Mouse (Mus musculus) gastrocnemius, postnatal 25 days (tissue): ENCODE results near the gene Zfp697. TPM values are rescaled to one million over a fixed set of nuclear protein-coding genes. Genes with fewer than 3 reads are reported as not detected.
A peak's percentile ranks its signal among the peaks of the same experiment; 100 is the strongest.
"Not testable (repeated sequence)": the region's sequence is repeated elsewhere in the genome, so short reads cannot be mapped to it uniquely, and the experiment has no call there.

Source experiments
- DNase-seq: peaks from one replicate; pipeline ENCODE4 v3.0.0; 2022
- total RNA-seq, 2 experiments: library from RNA; stranded (reverse); gene quantifications; 1 replicate in 1 of 2; 2 replicates in 1 of 2; pipeline ENCODE4 v1.2.3; 2021

The Zfp697 gene
- total RNA-seq, 2 experiments from 2014 or later, result 0.88 to 1.0 TPM

DNA sequence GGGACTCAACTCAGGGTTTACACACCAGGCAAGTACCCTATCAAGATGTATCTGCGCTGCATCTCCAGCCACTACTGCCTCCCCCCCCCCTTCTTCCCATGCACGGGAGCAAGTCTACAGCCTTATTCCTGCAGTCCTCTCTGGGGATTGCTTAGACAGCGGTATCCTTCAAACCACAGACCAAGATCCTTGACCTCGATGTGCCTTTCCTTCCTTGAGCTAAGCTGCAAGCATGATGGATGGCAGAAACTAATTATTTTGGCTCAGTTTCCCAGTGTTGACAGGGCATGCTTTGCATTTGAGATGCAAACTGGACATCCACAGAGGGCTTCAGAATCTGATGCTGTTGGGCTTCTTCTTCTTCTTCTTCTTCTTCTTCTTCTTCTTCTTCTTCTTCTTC is 40.7 kb downstream of the Zfp697 start:
- DNase-seq, result no peak

- no peak for DNase-seq
These were observed 44.5 kb downstream of the Zfp697 start for GRCm38 (mm10) chr3:98426749-98427148.

- no peak for DNase-seq
These were observed 45.0 kb downstream of the Zfp697 start for GRCm38 (mm10) chr3:98427260-98427599.

DNA sequence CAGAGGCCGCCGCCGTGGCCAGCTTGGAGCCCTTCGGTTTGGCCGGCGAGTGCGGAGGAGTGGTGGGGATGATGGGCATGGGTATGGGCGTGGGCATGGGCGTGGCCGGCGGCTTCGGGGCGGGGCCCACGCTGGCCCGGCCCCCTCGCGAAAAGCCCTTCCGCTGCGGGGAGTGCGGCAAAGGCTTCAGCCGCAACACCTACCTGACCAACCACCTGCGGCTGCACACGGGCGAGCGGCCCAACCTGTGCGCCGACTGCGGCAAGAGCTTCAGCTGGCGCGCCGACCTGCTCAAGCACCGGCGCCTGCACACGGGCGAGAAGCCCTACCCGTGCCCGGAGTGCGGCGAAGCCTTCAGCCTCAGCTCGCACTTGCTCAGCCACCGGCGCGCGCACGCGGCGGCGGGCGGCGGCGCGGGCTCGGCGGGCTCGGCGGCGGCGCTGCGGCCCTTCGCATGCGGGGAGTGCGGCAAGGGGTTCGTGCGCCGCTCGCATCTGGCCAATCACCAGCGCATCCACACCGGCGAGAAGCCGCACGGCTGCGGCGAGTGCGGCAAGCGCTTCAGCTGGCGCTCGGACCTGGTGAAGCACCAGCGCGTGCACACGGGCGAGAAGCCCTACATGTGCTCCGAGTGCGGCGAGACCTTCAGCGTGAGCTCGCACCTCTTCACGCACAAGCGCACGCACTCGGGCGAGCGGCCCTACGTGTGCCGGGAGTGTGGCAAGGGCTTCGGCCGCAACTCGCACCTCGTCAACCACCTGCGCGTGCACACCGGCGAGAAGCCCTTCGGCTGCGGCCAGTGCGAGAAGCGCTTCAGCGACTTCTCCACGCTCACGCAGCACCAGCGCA is 45.6 kb downstream of the Zfp697 start:
- peak; percentile 80 for DNase-seq

GRCm38 (mm10) chr3:98428449-98428775 is 46.2 kb downstream of the Zfp697 start:
- DNase-seq, result no peak

GRCm38 (mm10) chr3:98428928-98429525 is 46.8 kb downstream of the Zfp697 start:
- no peak for DNase-seq

- DNase-seq, result no peak
These were observed 52.0 kb downstream of the Zfp697 start for GRCm38 (mm10) chr3:98434088-98434816.

DNA sequence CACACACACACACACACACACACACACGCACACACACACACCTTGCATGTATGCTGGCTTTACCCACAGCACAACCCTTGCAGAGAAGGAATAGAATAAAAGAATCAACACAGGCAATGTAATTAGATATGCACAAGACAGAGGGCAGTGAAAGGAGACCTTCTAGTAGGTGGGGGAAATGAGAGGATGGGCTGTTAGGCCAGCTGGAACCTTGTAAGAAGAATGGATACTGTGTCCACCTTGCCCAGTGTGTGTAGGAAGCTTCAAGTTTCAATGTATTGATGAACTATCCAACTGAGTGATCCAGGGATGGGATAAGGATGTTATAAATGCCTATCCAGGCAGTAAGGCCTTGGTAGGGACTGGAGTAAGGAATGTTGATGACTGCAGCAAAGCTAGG is 52.8 kb downstream of the Zfp697 start:
- no peak for DNase-seq

DNA sequence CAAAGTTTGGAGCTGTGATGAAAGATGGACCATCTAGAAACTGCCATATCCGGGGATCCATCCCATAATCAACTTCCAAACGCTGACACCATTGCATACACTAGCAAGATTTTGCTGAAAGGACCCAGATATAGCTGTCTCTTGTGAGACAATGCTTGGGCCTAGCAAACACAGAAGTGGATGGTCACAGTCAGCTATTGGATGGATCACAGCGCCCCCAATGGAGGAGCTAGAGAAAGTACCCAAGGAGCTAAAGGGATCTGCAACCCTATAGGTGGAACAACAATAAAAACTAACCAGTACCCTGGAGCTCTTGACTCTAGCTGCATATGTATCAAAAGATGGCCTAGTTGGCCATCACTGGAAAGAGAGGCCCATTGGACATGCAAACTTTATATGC is 60.0 kb downstream of the Zfp697 start:
- not testable (repeated sequence) for DNase-seq

GRCm38 (mm10) chr3:98443149-98443779 is 61.0 kb downstream of the Zfp697 start:
- not testable (repeated sequence) for DNase-seq

GRCm38 (mm10) chr3:98443924-98444323 is 61.7 kb downstream of the Zfp697 start:
- DNase-seq, result not testable (repeated sequence)

DNA sequence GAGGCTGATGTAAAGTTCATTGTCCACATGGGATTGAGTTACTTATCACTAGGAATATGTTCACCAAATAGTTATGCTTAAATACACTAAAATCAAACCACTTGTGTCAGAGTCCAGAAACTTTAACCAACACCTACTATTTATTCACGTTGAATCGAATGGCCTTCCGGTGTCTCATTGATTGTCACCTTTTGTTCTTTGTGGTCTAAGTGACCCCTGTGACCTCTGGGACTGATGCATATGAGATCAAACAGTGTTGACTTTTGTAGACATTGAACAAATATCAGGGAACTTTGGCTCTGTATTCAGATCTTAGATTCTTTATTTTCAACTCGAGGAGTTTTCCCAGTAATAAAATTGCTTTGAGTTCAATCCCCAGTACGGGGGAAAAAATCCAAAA is 71.5 kb downstream of the Zfp697 start:
- DNase-seq, result not testable (repeated sequence)

- not testable (repeated sequence) for DNase-seq
These were observed 74.8 kb downstream of the Zfp697 start, which contains the start of gene Gm4450 for GRCm38 (mm10) chr3:98457026-98457425. TSS of gene Gm4450 (minus strand) at chr3:98457126.

DNA sequence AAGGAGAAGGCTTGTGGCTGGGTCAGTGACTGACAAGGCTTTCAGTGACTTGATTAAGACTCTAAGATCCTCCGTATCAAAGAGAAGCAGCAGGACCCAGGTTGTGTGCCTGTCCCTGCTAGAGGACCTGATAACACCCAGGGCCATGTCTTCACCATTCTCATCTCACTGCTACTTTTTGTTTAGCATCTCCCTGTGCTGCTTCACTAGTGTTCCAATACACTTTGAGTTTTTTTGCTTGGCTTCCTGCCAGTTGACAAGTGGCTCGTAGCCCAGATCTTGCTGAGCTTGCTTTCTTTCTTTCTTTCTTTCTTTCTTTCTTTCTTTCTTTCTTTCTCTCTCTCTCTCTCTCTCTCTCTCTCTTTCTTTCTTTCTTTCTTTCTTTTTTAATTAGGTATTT is 87.1 kb downstream of the Zfp697 start:
- not testable (repeated sequence) for DNase-seq

DNA sequence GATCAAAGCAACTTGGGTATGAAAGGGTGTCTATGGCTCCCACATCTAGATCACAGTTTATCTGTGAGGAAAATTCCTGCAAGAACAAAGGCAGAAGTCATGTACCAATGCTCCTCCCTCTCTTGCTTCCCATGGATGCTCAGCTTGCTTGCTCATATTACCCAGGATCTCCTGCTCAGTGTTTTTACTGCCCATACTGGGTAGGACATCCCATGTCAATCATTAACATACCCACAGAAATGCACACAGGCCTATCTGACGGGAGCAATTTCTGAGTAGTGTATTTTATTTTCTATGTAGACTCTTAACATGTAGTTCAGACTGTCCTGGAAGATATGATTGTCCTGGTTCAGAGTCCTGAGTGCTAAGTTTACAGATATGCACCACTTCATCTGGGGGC is 88.8 kb downstream of the Zfp697 start:
- not testable (repeated sequence) for DNase-seq

DNA sequence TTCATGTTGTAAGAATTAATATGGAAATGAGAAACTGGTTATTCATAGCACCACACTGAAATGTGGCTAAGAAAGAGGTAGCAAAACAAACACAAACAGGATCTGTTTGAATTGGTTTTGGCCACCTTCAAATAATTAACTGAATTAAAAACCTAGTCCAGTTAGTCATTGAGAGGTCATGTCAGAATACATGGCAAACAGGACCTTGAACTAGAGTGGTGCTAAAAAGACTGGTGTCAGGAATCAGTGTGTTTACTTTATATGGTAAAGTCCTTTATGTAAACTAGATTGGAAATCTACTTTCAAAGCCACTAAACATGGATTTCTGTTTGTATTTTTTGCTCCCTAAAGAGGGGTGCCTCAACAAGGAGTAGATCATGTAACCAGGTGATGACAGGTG is 89.2 kb downstream of the Zfp697 start:
- DNase-seq, result not testable (repeated sequence)

DNA sequence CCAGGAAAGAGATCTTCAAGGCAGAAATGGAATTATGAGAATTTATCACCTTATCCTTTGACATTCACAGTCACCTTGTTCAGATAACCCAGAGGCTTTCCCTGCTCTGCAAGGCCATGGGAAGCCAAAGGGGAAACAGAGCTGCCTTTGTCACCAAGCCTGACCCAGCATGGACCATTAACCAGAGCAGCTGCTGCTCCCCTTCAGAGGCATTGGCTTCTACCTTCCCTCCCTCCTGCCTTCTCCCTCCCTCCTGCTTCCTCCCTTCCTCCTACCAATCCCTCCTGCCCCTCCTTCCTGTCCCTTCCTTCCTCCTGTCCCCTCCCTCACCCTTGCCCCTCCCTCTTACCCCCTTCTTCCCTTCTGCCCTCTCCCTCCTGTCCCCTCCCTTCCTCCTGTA is 111.9 kb downstream of the Zfp697 start:
- DNase-seq, result not testable (repeated sequence)

GRCm38 (mm10) chr3:98495055-98495454 is 112.8 kb downstream of the Zfp697 start:
- not testable (repeated sequence) for DNase-seq

DNA sequence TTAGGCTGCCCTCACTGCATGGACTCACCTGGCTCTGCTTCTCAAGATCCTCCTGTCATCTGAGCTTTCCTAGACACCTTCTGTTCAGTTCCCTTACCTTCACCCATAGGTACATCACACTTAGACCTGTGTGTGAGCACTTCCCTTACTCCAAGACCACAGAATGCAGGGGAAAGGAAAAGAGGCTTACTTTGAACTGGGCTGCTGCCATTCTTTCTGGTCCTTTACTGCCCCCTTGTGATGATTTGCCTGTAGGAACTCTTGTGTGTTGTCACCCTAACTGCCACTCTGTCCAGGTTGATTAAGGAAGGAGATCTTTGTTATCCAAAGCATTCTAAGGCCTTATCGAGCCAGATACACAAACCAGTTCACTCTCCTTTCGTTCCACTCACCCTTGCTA is 114.5 kb downstream of the Zfp697 start:
- DNase-seq, result not testable (repeated sequence)

- DNase-seq, result not testable (repeated sequence)
These were observed 115.1 kb downstream of the Zfp697 start for GRCm38 (mm10) chr3:98497401-98497800.

- DNase-seq, result not testable (repeated sequence)
These were observed 125.0 kb downstream of the Zfp697 start for GRCm38 (mm10) chr3:98507229-98507628.

DNA sequence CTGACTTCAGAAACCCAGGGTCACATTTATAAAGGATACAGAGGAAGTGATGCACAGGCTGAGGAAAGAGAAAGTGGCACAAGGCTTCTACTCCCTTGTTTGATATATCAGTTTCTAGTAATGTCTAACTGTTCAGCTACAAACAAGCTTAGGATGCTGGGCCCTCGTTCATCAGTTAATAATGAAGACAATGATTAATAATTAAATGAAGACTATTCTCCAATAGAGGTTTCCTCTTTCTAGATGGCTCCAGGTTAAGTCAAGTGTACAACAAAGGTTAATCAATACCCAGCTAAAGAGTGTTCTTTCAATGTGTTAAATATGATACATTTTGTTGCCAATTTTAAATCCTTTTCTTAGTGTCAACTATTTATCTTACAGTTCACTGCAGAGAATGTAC is 128.2 kb downstream of the Zfp697 start, which contains the start of gene Hsd3b4:
Gene Hsd3b4 (minus strand): TSS at position 101 of the 400 bp plus-strand sequence.
- not testable (repeated sequence) for DNase-seq
